Mouse (Mus musculus) embryonic facial prominence, embryonic 11.5 days (tissue): ENCODE measurements around the gene Slc4a1. TPM values are rescaled to one million over a fixed set of nuclear protein-coding genes. Genes with fewer than 3 reads are reported as not detected.

Source experiments
- ATAC-seq: fragments of 200-750 bp; cut with Nextera tagmentation; replicated peaks from 2 replicates; pipeline ENCODE4 v1.8.0; 2017; ENCODE audit warnings: low read depth; ENCODE audit not compliant: insufficient number of reproducible peaks, low FRiP score, low TSS enrichment
- DNase-seq: peaks from one replicate; pipeline ENCODE4 v3.0.0-alpha.2; 2015; ENCODE audit warnings: low spot score
- H3K27ac ChIP-seq: fragments of 300-500 bp; sonication (generic); replicated peaks from 2 replicates; pipeline ENCODE4 v1.5.1; 2014; ENCODE audit warnings: mild to moderate bottlenecking, low read depth, low read length, control low read depth
- H3K27me3 ChIP-seq: fragments of 300-500 bp; sonication (generic); 2 replicates; pipeline ENCODE4 v1.6.1; 2014; ENCODE audit warnings: mild to moderate bottlenecking, low read length, moderate library complexity, mixed read lengths; ENCODE audit not compliant: control insufficient read depth, insufficient read depth
- H3K36me3 ChIP-seq: fragments of 300-500 bp; sonication (generic); replicated peaks from 2 replicates; pipeline ENCODE4 v1.6.1; 2014; ENCODE audit warnings: low read depth, mild to moderate bottlenecking, low read length, moderate library complexity, mixed read lengths; ENCODE audit not compliant: control insufficient read depth, insufficient read depth
- H3K4me1 ChIP-seq: fragments of 300-500 bp; sonication (generic); 2 replicates; pipeline ENCODE4 v1.6.1; 2014; ENCODE audit warnings: low read length, mixed read lengths; ENCODE audit not compliant: control insufficient read depth, insufficient read depth
- H3K4me2 ChIP-seq: fragments of 300-500 bp; sonication (generic); 2 replicates; pipeline ENCODE4 v1.6.1; 2014; ENCODE audit warnings: low read depth, mild to moderate bottlenecking, control low read depth, low read length, moderate library complexity
- H3K4me3 ChIP-seq: fragments of 300-500 bp; sonication (generic); 2 replicates; pipeline ENCODE4 v1.5.1; 2014; ENCODE audit warnings: low read depth, low read length, control low read depth
- H3K9ac ChIP-seq: fragments of 300-500 bp; sonication (generic); replicated peaks from 2 replicates; pipeline ENCODE4 v1.6.1; 2014; ENCODE audit warnings: mild to moderate bottlenecking, control low read depth, low read length
- H3K9me3 ChIP-seq: fragments of 300-500 bp; sonication (generic); replicated peaks from 2 replicates; pipeline ENCODE4 v1.6.1; 2016; ENCODE audit warnings: mild to moderate bottlenecking, low read length, inconsistent platforms, mixed read lengths; ENCODE audit not compliant: control insufficient read depth
- WGBS: fragments of 180-500 bp; shearing (Covaris S2); extraction: QIAGEN DNeasy Blood & Tissue Kit; methylation state at CpG from one replicate; pipeline ENCODE4 v1.1.7; 2014; 5-methylcytosine and 5-hydroxymethylcytosine counted together
- polyA plus RNA-seq: library from polyadenylated mRNA; unstranded; fragments of >200 nt; fragmentation: Nextera tagmentation; extraction: Ambion mirVana; gene quantifications from 2 replicates; pipeline ENCODE4 v1.2.1, GENCODE M21; 2014

Gene Slc4a1
- polyA plus RNA-seq, 1 experiment from 2014 or later, result 25.8 TPM

GRCm38 (mm10) chr11:102377186-102377585 is 11.2 kb upstream of the Slc4a1 start:
- no peak for ATAC-seq
- Histone ChIP-seq H3K4me1 (no peaks in the 10 kb centered on the region), H3K9me3 (no peaks in the 10 kb centered on the region), H3K9ac (no peak overlapping the region), H3K27ac (no peak overlapping the region), H3K4me3 (no peak overlapping the region), H3K27me3 (no peaks in the 10 kb centered on the region), H3K36me3 (no peaks in the 10 kb centered on the region), H3K4me2 (no peak overlapping the region)
- 63% methylated on average over 12 of the region's 12 CpGs for WGBS
- no peak for DNase-seq

- Histone ChIP-seq H3K36me3 (no peaks in the 10 kb centered on the region), H3K9ac (peak overlapping the region; percentile 29), H3K9me3 (no peaks in the 10 kb centered on the region), H3K27ac (no peak overlapping the region), H3K27me3 (no peaks in the 10 kb centered on the region), H3K4me2 (peak overlapping the region; percentile 10; the same call in 1 of the 2 replicates), H3K4me1 (no peaks in the 10 kb centered on the region), H3K4me3 (no peak overlapping the region; the same call in 1 of the 2 replicates)
- WGBS, result 11% methylated on average over 8 of the region's 8 CpGs
- ATAC-seq (no peak), DNase-seq (no peak)
Measured at GRCm38 (mm10) chr11:102376196-102376835, 10.3 kb upstream of the Slc4a1 start.

GRCm38 (mm10) chr11:102375196-102376173 is 9.5 kb upstream of the Slc4a1 start:
- DNase-seq, result peak; percentile 55
- Histone ChIP-seq H3K4me1 (no peaks in the 10 kb centered on the region), H3K4me3 (0 out of 2 replicates have a peak overlapping the region, but pooled peaks have one; percentile 1), H3K36me3 (no peaks in the 10 kb centered on the region), H3K27me3 (no peaks in the 10 kb centered on the region), H3K9ac (peak overlapping the region; percentile 29; the same call in 1 of the 2 replicates), H3K4me2 (peak overlapping the region; percentile 11; the same call in 1 of the 2 replicates), H3K9me3 (no peaks in the 10 kb centered on the region), H3K27ac (no peak overlapping the region)
- peak; percentile 67 for ATAC-seq
- 3% methylated on average over 23 of the region's 23 CpGs for WGBS

GRCm38 (mm10) chr11:102374108-102374725 is 8.2 kb upstream of the Slc4a1 start:
- no peak overlapping the region for H3K9ac ChIP-seq
- H3K4me3 ChIP-seq, result no peak overlapping the region
- no peaks in the 10 kb centered on the region for H3K27me3 ChIP-seq
- no peaks in the 10 kb centered on the region for H3K36me3 ChIP-seq
- no peak overlapping the region for H3K27ac ChIP-seq
- ATAC-seq (no peak), DNase-seq (no peak)
- H3K9me3 ChIP-seq, result no peaks in the 10 kb centered on the region
- H3K4me1 ChIP-seq, result no peaks in the 10 kb centered on the region
- H3K4me2 ChIP-seq, result no peak overlapping the region
- 79% methylated on average over 7 of the region's 7 CpGs for WGBS

- DNase-seq, result no peak
- Histone ChIP-seq H3K4me1 (no peaks in the 10 kb centered on the region), H3K27ac (no peak overlapping the region; the same call in 1 of the 2 replicates), H3K9me3 (no peaks in the 10 kb centered on the region), H3K4me2 (peak overlapping the region; percentile 19; the same call in 1 of the 2 replicates), H3K27me3 (no peaks in the 10 kb centered on the region), H3K9ac (no peak overlapping the region), H3K36me3 (no peaks in the 10 kb centered on the region), H3K4me3 (no peak overlapping the region)
- ATAC-seq, result no peak
- 24% methylated on average over 2 of the region's 2 CpGs for WGBS
Measured at GRCm38 (mm10) chr11:102373646-102374045, 7.6 kb upstream of the Slc4a1 start.

GRCm38 (mm10) chr11:102372936-102373335 is 6.9 kb upstream of the Slc4a1 start:
- Histone ChIP-seq H3K9me3 (no peaks in the 10 kb centered on the region), H3K4me2 (no peak overlapping the region), H3K36me3 (no peaks in the 10 kb centered on the region), H3K9ac (no peak overlapping the region), H3K4me1 (no peaks in the 10 kb centered on the region), H3K27ac (no peak overlapping the region), H3K4me3 (no peak overlapping the region), H3K27me3 (no peaks in the 10 kb centered on the region)
- 41% methylated on average over 14 of the region's 14 CpGs for WGBS
- DNase-seq (no peak), ATAC-seq (no peak)

- ATAC-seq, result no peak
- 84% methylated on average over 12 of the region's 12 CpGs for WGBS
- Histone ChIP-seq H3K4me3 (no peak overlapping the region), H3K27me3 (no peaks in the 10 kb centered on the region), H3K36me3 (no peaks in the 10 kb centered on the region), H3K27ac (no peak overlapping the region), H3K9ac (no peak overlapping the region), H3K9me3 (no peaks in the 10 kb centered on the region), H3K4me2 (no peak overlapping the region), H3K4me1 (no peaks in the 10 kb centered on the region)
- no peak for DNase-seq
Measured at GRCm38 (mm10) chr11:102371926-102372685, 6.1 kb upstream of the Slc4a1 start.
